Mouse (Mus musculus): ENCODE data around the gene Cd55b. TPM values are rescaled to one million over a fixed set of nuclear protein-coding genes. Genes with fewer than 3 reads are reported as not detected.

The Cd55b gene
- total and polyA plus RNA-seq, 3 experiments, result not detected

DNA sequence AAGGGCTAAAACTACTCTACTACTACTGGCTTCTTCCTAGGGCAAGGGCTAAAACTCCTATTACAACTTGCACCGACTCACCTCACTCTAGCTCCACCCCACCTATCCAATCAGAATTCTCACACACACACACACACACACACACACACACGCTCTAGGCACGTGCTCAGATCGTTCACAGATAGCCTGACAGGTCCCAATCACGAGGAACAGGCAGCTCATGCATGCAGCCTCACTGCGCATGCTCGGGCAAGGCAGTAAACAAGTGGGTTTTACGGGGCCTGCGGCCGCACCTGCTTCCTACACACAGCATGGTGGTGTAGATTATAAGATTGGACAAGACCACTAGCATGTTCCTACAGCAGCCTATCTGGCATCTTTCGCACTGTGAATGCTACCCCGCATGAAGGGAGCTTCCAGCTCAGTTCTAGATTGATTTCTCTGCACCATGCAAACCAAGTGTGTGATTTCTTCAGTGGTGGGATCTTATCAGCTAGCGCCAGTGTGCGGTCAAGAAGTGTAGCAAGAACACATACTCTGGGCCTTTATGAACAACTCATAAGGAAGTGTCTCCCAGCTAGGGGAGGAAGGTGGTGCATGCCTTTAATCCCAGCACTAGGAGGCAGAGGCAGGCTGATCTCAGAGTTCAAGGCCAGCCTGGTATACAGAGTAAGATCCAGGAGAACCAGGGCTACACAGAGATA lies 44.9 kb downstream of the Cd55b start:
- no peak for DNase-seq
- Histone ChIP-seq H3K4me3 (no peak overlapping the region), H3K36me3 (ENCODE audit: control insufficient read depth, insufficient read depth, low read length) (peaks cover 2% of the 10 kb centered on the region; the same call in 1 of the 2 replicates), H3K9ac (ENCODE audit: low read depth, low read length) (no peak overlapping the region), H3K27ac (no peak overlapping the region), H3K27me3 (ENCODE audit: control insufficient read depth, insufficient read depth, low read length) (no peaks in the 10 kb centered on the region), H3K4me1 (ENCODE audit: control insufficient read depth, insufficient read depth, low read length) (peaks cover 5% of the 10 kb centered on the region), H3K79me2 (replicated peaks; ENCODE audit: control insufficient read depth, insufficient read depth, low read length) (no peaks in the 10 kb centered on the region)
- intact Hi-C loops (cut with DNase I), result loop anchor here (10.0 kb wide), 1 partner anchor 213 kb away; no protein-coding TSS in a partner anchor
- WGBS, result 90% methylated on average over 14 of the region's 14 CpGs
- no peak for TF ChIP-seq POLR2A (IDR thresholded peaks at IDR 0.05; ENCODE audit: insufficient read depth, low read depth, low read length)
- no peak for TF ChIP-seq EP300 (IDR thresholded peaks at IDR 0.05; ENCODE audit: insufficient read depth, low read depth, low read length)
- no peak for TF ChIP-seq CTCF (IDR thresholded peaks at IDR 0.05)

DNA sequence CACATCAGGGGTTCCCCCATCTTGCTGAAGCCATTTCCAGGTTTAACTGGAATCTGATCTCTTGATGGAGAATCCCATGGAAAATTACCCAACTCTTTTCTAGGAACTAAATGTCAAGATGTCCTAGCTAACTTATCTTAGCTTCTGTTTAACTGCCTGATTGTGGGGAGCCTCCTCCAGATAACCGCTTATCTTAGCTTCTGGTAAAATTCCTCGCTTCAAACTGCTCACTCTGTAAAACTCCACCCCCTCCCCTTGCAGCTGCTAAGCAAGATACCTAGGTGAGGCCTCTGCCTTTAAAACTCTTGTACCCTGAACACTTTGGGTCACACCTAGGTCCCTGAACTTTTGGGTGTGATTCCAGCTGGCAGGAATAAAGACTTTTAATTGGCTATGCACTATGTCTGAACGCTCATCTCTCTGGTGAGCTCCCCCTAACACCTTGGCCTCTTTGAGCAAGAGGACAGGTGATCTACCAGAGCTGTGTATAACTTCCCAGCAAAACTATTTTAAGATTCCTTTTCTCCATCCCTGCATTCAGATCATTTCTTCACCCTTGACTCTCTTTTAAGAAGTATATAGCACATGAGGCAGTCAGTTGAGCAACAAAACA lies 48.5 kb downstream of the Cd55b start:
- WGBS, result 62% methylated on average over 3 of the region's 3 CpGs
- TF ChIP-seq CTCF (IDR thresholded peaks at IDR 0.05) (no peak), POLR2A (IDR thresholded peaks at IDR 0.05; ENCODE audit: insufficient read depth, low read depth, low read length) (no peak), EP300 (IDR thresholded peaks at IDR 0.05; ENCODE audit: insufficient read depth, low read depth, low read length) (no peak)
- H3K79me2 ChIP-seq (replicated peaks; ENCODE audit: control insufficient read depth, insufficient read depth, low read length), result no peaks in the 10 kb centered on the region
- intact Hi-C loops (cut with DNase I), result loop anchor here (5.0 to 10.0 kb wide), 2 partner anchors 209 to 532 kb away; no protein-coding TSS in a partner anchor
- H3K9ac ChIP-seq (ENCODE audit: low read depth, low read length), result no peak overlapping the region
- peaks cover 5% of the 10 kb centered on the region for H3K4me1 ChIP-seq (ENCODE audit: control insufficient read depth, insufficient read depth, low read length)
- no peak overlapping the region for H3K27ac ChIP-seq
- DNase-seq, result no peak
- peaks cover 2% of the 10 kb centered on the region; the same call in 1 of the 2 replicates for H3K36me3 ChIP-seq (ENCODE audit: control insufficient read depth, insufficient read depth, low read length)
- no peak overlapping the region for H3K4me3 ChIP-seq
- H3K27me3 ChIP-seq (ENCODE audit: control insufficient read depth, insufficient read depth, low read length), result no peaks in the 10 kb centered on the region

DNA sequence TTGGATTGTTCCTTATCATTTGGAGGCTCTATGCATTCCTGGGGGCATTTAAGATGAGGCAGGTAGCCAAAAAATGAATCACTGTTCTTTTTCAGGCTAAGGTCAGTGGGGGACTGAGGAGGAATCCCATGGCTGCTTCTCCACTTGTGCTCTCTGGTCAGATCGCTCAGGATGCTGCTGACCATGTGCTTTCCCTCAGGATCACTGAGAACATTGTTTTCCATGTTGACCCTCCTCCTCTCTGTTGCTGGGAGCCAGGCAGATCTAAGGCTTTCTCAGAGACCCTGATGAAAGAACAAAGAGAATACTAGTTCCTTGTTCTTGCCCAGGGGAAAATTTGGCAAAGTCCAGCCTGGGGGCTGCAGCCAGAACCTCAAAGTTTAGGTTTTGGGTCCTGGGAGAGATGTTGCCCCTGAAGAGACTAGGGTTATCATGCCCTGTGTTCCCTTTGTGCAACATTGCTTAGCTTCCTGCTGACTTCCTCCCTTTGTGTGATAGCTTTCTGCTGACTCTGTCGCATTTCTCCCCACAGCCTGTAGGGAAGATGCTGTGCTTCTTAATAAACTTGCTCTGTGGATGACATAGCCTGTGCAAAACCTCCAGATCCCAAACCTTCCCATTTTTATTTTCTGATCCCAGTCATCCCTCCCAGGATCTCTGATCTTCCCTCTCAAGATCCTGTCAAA lies 49.3 kb downstream of the Cd55b start:
- DNase-seq, result peak in 1 of 2 experiments; percentile 10
- Histone ChIP-seq H3K4me3 (no peak overlapping the region), H3K4me1 (ENCODE audit: control insufficient read depth, insufficient read depth, low read length) (peaks cover 5% of the 10 kb centered on the region), H3K36me3 (ENCODE audit: control insufficient read depth, insufficient read depth, low read length) (peaks cover 2% of the 10 kb centered on the region; the same call in 1 of the 2 replicates), H3K27me3 (ENCODE audit: control insufficient read depth, insufficient read depth, low read length) (no peaks in the 10 kb centered on the region), H3K79me2 (replicated peaks; ENCODE audit: control insufficient read depth, insufficient read depth, low read length) (no peaks in the 10 kb centered on the region), H3K27ac (no peak overlapping the region), H3K9ac (ENCODE audit: low read depth, low read length) (no peak overlapping the region)
- TF ChIP-seq CTCF (IDR thresholded peaks at IDR 0.05) (no peak), EP300 (IDR thresholded peaks at IDR 0.05; ENCODE audit: insufficient read depth, low read depth, low read length) (no peak), POLR2A (IDR thresholded peaks at IDR 0.05; ENCODE audit: insufficient read depth, low read depth, low read length) (no peak)
- WGBS, result 6% methylated on average over 2 of the region's 2 CpGs
- intact Hi-C loops (cut with DNase I), result loop anchor here (5.0 to 10.0 kb wide), 2 partner anchors 209 to 531 kb away; no protein-coding TSS in a partner anchor

DNA sequence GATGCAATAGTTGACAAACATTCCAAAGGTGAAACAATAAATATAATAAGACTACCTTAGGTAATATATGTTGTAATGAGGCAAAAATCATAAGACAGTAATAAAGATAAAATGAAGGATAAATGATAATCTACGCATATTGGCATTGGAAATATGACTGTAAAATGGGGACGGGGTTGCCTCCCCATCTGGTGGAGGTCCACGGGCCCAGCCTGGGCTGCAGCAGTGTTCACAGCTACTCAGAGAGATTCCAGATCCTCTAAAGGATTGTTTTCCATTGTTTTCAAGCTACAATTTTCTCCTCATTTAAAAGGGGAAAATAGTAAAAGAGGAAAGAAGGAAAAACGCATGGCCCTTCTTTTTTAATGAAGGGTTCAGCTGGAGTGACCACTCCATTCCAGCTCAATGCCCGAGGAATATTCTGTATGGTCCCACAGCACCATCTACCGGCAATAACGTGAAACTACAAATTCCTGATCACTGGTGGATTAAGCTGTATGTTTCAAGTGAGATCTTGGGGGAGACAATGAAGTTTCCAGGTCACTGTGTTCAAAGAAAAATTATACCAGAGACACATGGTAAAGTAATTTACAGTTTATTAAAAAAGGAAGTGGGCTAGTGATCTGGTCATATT lies 50.8 kb downstream of the Cd55b start:
- H3K36me3 ChIP-seq (ENCODE audit: control insufficient read depth, insufficient read depth, low read length), result peaks cover 2% of the 10 kb centered on the region; the same call in 1 of the 2 replicates
- peaks cover 5% of the 10 kb centered on the region for H3K4me1 ChIP-seq (ENCODE audit: control insufficient read depth, insufficient read depth, low read length)
- DNase-seq, result peak; percentile 5 to 21
- TF ChIP-seq EP300 (IDR thresholded peaks at IDR 0.05; ENCODE audit: insufficient read depth, low read depth, low read length), result no peak
- TF ChIP-seq CTCF (IDR thresholded peaks at IDR 0.05), result peak; percentile 94
- H3K27me3 ChIP-seq (ENCODE audit: control insufficient read depth, insufficient read depth, low read length), result no peaks in the 10 kb centered on the region
- intact Hi-C loops (cut with DNase I), result loop anchor here (1.0 to 10.0 kb wide), 3 partner anchors 207 to 1497 kb away; no protein-coding TSS in a partner anchor
- no peak overlapping the region for H3K27ac ChIP-seq
- H3K79me2 ChIP-seq (replicated peaks; ENCODE audit: control insufficient read depth, insufficient read depth, low read length), result no peaks in the 10 kb centered on the region
- WGBS, result 34% methylated on average over 7 of the region's 7 CpGs
- H3K4me3 ChIP-seq, result no peak overlapping the region
- no peak overlapping the region for H3K9ac ChIP-seq (ENCODE audit: low read depth, low read length)

DNA sequence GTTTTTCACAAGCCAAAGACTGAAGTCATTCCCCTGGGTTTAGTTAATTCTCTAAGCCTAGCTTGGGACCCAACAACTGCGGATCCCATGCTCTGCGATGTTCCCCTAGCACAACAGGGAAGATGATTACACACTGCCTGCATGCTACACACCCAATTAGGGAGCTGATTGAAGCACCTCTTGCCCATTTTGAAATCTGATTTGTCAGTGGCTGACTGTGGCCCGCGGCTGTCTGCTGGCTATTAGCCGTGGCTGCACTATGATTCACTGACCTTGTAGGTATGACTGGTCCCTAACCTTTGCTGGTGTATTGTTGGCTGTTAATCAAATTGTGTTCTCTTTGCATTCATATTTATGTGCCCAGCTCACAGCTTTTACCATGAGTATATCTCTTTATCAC lies 51.5 kb downstream of the Cd55b start:
- H3K4me1 ChIP-seq (ENCODE audit: control insufficient read depth, insufficient read depth, low read length), result peaks cover 5% of the 10 kb centered on the region
- H3K27ac ChIP-seq, result no peak overlapping the region
- DNase-seq, result no peak
- H3K27me3 ChIP-seq (ENCODE audit: control insufficient read depth, insufficient read depth, low read length), result no peaks in the 10 kb centered on the region
- H3K36me3 ChIP-seq (ENCODE audit: control insufficient read depth, insufficient read depth, low read length), result peaks cover 2% of the 10 kb centered on the region; the same call in 1 of the 2 replicates
- no peak overlapping the region for H3K4me3 ChIP-seq
- TF ChIP-seq EP300 (IDR thresholded peaks at IDR 0.05; ENCODE audit: insufficient read depth, low read depth, low read length) (no peak), POLR2A (IDR thresholded peaks at IDR 0.05; ENCODE audit: insufficient read depth, low read depth, low read length) (no peak), CTCF (IDR thresholded peaks at IDR 0.05) (no peak)
- no peak overlapping the region for H3K9ac ChIP-seq (ENCODE audit: low read depth, low read length)
- no peaks in the 10 kb centered on the region for H3K79me2 ChIP-seq (replicated peaks; ENCODE audit: control insufficient read depth, insufficient read depth, low read length)
- WGBS, result 88% methylated on average over 5 of the region's 5 CpGs
- intact Hi-C loops (cut with DNase I), result loop anchor here (5.0 to 10.0 kb wide), 2 partner anchors 206 to 529 kb away; no protein-coding TSS in a partner anchor

Measured in heart, adult 2 months (tissue).